Mouse (Mus musculus): Measurements from ENCODE around the gene Mapk14.

DNA sequence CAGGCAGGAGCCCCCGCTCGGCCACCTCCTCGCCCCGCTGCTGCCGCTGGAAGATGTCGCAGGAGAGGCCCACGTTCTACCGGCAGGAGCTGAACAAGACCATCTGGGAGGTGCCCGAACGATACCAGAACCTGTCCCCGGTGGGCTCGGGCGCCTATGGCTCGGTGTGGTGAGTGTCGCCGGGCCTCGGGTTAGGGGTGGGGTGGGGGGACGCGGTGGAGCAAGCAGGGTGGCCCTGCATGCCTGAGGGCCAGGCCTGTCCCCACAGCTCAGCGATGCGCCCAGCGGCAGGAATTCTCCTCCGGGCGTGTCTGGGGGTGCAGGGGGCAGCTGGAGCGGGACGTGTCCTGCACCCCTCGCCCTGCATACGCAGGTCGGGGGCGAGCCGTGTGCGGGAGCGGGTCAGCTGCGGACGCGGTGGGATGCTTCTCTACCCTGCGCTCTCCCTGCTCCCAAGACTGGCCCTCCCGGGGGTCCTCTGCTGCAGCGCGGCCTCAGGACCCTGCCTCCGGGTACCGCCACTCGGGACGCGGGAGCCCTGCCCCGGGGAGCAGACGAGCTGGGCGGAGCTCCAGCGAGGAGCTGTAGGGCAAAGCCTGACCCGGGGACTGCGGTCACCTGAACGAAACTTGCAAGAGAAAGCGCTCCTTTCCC, 685 bp downstream of the Mapk14 start:
- TF ChIP-seq ZC3H11A (IDR thresholded peaks at IDR 0.05; ENCODE audit: low read depth, low read length) (no peak), POLR2A (IDR thresholded peaks at IDR 0.05; ENCODE audit: control insufficient read depth in 1 of 2, insufficient read depth in 1 of 2, low read depth in 1 of 2, low read length in 2 of 2, poor library complexity in 1 of 2) (no peak; a peak in 2 of 4 replicates), CTCF (IDR thresholded peaks at IDR 0.05 in 2 of 3, conservative IDR thresholded peaks at IDR 0.05 in 1 of 3; ENCODE audit: control insufficient read depth in 1 of 3, insufficient read depth in 1 of 3, low read depth in 2 of 3, low read length in 3 of 3, poor library complexity in 1 of 3, severe bottlenecking in 1 of 3) (no peak), SMC3 (IDR thresholded peaks at IDR 0.05; ENCODE audit: low read depth, low read length) (no peak), TAL1 (IDR thresholded peaks at IDR 0.05; ENCODE audit: low read length) (no peak)
